Mouse (Mus musculus): ENCODE results near the gene Akt1s1.

Gene Akt1s1

GRCm38 (mm10) chr7:44826771-44827170 lies 22.0 kb upstream of the Akt1s1 start:
- DNase-seq (ENCODE audit: low spot score), result no peak

GRCm38 (mm10) chr7:44828706-44829105 lies 20.1 kb upstream of the Akt1s1 start:
- no peak for DNase-seq (ENCODE audit: low spot score)

- DNase-seq (ENCODE audit: low spot score), result no peak
Observed at GRCm38 (mm10) chr7:44832763-44833162, 16.0 kb upstream of the Akt1s1 start.

- no peak for DNase-seq (ENCODE audit: low spot score)
Observed at GRCm38 (mm10) chr7:44835373-44836015, 13.3 kb upstream of the Akt1s1 start.

- no peak for DNase-seq (ENCODE audit: low spot score)
Observed at GRCm38 (mm10) chr7:44836016-44836404, 12.8 kb upstream of the Akt1s1 start.

GRCm38 (mm10) chr7:44836423-44837053 lies 12.3 kb upstream of the Akt1s1 start:
- no peak for DNase-seq (ENCODE audit: low spot score)

- DNase-seq (ENCODE audit: low spot score), result no peak
Observed at GRCm38 (mm10) chr7:44838073-44838472, 10.7 kb upstream of the Akt1s1 start.

- no peak for DNase-seq (ENCODE audit: low spot score)
Observed at GRCm38 (mm10) chr7:44839171-44839490, 9.7 kb upstream of the Akt1s1 start.

GRCm38 (mm10) chr7:44839491-44840191 lies 9.2 kb upstream of the Akt1s1 start:
- DNase-seq (ENCODE audit: low spot score), result no peak

- DNase-seq (ENCODE audit: low spot score), result no peak
Observed at GRCm38 (mm10) chr7:44840426-44840825, 8.4 kb upstream of the Akt1s1 start.

- DNase-seq (ENCODE audit: low spot score), result no peak
Observed at GRCm38 (mm10) chr7:44841825-44842463, 6.8 kb upstream of the Akt1s1 start.

- no peak for DNase-seq (ENCODE audit: low spot score)
Observed at GRCm38 (mm10) chr7:44845006-44845405, 3.8 kb upstream of the Akt1s1 start.

GRCm38 (mm10) chr7:44846804-44847203 lies 2.0 kb upstream of the Akt1s1 start:
- DNase-seq (ENCODE audit: low spot score), result no peak

GRCm38 (mm10) chr7:44847772-44848171 lies 1.0 kb upstream of the Akt1s1 start:
- no peak for DNase-seq (ENCODE audit: low spot score)

- peak; percentile 92 for DNase-seq (ENCODE audit: low spot score)
Observed at GRCm38 (mm10) chr7:44849416-44850111, 773 bp downstream of the Akt1s1 start.

GRCm38 (mm10) chr7:44850146-44850545 lies 1.4 kb downstream of the Akt1s1 start:
- DNase-seq (ENCODE audit: low spot score), result peak; percentile 75

- DNase-seq (ENCODE audit: low spot score), result no peak
Observed at GRCm38 (mm10) chr7:44850789-44851624, 2.2 kb downstream of the Akt1s1 start.

GRCm38 (mm10) chr7:44851625-44852234 lies 2.9 kb downstream of the Akt1s1 start:
- no peak for DNase-seq (ENCODE audit: low spot score)

- DNase-seq (ENCODE audit: low spot score), result no peak
Observed at GRCm38 (mm10) chr7:44852259-44853027, 3.7 kb downstream of the Akt1s1 start.

- no peak for DNase-seq (ENCODE audit: low spot score)
Observed at GRCm38 (mm10) chr7:44853065-44853464, 4.3 kb downstream of the Akt1s1 start.

Measured in lung, postnatal 25 days (tissue).